Mouse (Mus musculus): ENCODE data around the gene Alkal2. TPM values are rescaled to one million over a fixed set of nuclear protein-coding genes. Genes with fewer than 3 reads are reported as not detected.

Alkal2 gene
- polyA plus RNA-seq, 1 experiment from 2014 or later: 0.58 TPM

- peak overlapping the region; percentile 50; the same call in 1 of the 2 replicates for H3K9ac ChIP-seq (replicated peaks; ENCODE audit: low read length)
- ATAC-seq (ENCODE audit: low FRiP score, low TSS enrichment): no peak
- WGBS: 17% methylated on average over 4 of the region's 4 CpGs
These were observed 533 bp upstream of the Alkal2 start for GRCm38 (mm10) chr12:30883592-30883985.

GRCm38 (mm10) chr12:30884622-30885230 lies 604 bp downstream of the Alkal2 start:
- 8% methylated on average over 39 of the region's 39 CpGs for WGBS
- Histone ChIP-seq H3K9ac (replicated peaks; ENCODE audit: low read length) (peak overlapping the region; percentile 50), H3K27ac (replicated peaks; ENCODE audit: low read depth, low read length) (no peak overlapping the region), H3K27me3 (ENCODE audit: control insufficient read depth, insufficient read depth, low read length) (peaks cover 35% of the 10 kb centered on the region), H3K9me3 (ENCODE audit: control insufficient read depth, low read length) (no peaks in the 10 kb centered on the region), H3K36me3 (ENCODE audit: control insufficient read depth, insufficient read depth, low read length) (no peaks in the 10 kb centered on the region), H3K4me2 (ENCODE audit: low read length) (peak overlapping the region; percentile 100), H3K4me1 (ENCODE audit: control insufficient read depth, insufficient read depth, low read length) (peaks cover 7% of the 10 kb centered on the region; the same call in 1 of the 2 replicates), H3K4me3 (replicated peaks; ENCODE audit: low read depth, low read length) (peak overlapping the region; percentile 55)
- DNase-seq (no peak), ATAC-seq (ENCODE audit: low FRiP score, low TSS enrichment) (peak; percentile 63)

More at GRCm38 (mm10) chr12:30883592-30883985, 533 bp upstream of the Alkal2 start:
- Histone ChIP-seq H3K4me3 (replicated peaks; ENCODE audit: low read depth, low read length) (peak overlapping the region; percentile 55), H3K27me3 (ENCODE audit: control insufficient read depth, insufficient read depth, low read length) (peaks cover 35% of the 10 kb centered on the region), H3K9me3 (ENCODE audit: control insufficient read depth, low read length) (no peaks in the 10 kb centered on the region), H3K36me3 (ENCODE audit: control insufficient read depth, insufficient read depth, low read length) (no peaks in the 10 kb centered on the region), H3K4me1 (ENCODE audit: control insufficient read depth, insufficient read depth, low read length) (peaks cover 7% of the 10 kb centered on the region; the same call in 1 of the 2 replicates), H3K4me2 (ENCODE audit: low read length) (peak overlapping the region; percentile 100), H3K27ac (replicated peaks; ENCODE audit: low read depth, low read length) (no peak overlapping the region)
- peak; percentile 36 for DNase-seq

GRCm38 (mm10) chr12:30885891-30886290 lies 1.8 kb downstream of the Alkal2 start:
- 80% methylated on average over 6 of the region's 6 CpGs for WGBS
- Histone ChIP-seq H3K27ac (replicated peaks; ENCODE audit: low read depth, low read length) (no peak overlapping the region), H3K9me3 (ENCODE audit: control insufficient read depth, low read length) (no peaks in the 10 kb centered on the region), H3K4me3 (replicated peaks; ENCODE audit: low read depth, low read length) (no peak overlapping the region), H3K27me3 (ENCODE audit: control insufficient read depth, insufficient read depth, low read length) (peaks cover 35% of the 10 kb centered on the region), H3K9ac (replicated peaks; ENCODE audit: low read length) (no peak overlapping the region), H3K4me1 (ENCODE audit: control insufficient read depth, insufficient read depth, low read length) (peaks cover 7% of the 10 kb centered on the region; the same call in 1 of the 2 replicates), H3K36me3 (ENCODE audit: control insufficient read depth, insufficient read depth, low read length) (no peaks in the 10 kb centered on the region), H3K4me2 (ENCODE audit: low read length) (no peak overlapping the region)
- ATAC-seq (ENCODE audit: low FRiP score, low TSS enrichment) (no peak), DNase-seq (no peak)

- H3K27me3 ChIP-seq (ENCODE audit: control insufficient read depth, insufficient read depth, low read length): peaks cover 23% of the 10 kb centered on the region
- no peak overlapping the region for H3K27ac ChIP-seq (replicated peaks; ENCODE audit: low read depth, low read length)
- H3K4me1 ChIP-seq (ENCODE audit: control insufficient read depth, insufficient read depth, low read length): peaks cover 7% of the 10 kb centered on the region; the same call in 1 of the 2 replicates
- H3K9ac ChIP-seq (replicated peaks; ENCODE audit: low read length): no peak overlapping the region
- no peak overlapping the region for H3K4me2 ChIP-seq (ENCODE audit: low read length)
- H3K4me3 ChIP-seq (replicated peaks; ENCODE audit: low read depth, low read length): no peak overlapping the region
- H3K9me3 ChIP-seq (ENCODE audit: control insufficient read depth, low read length): no peaks in the 10 kb centered on the region
- H3K36me3 ChIP-seq (ENCODE audit: control insufficient read depth, insufficient read depth, low read length): no peaks in the 10 kb centered on the region
- DNase-seq (no peak), ATAC-seq (ENCODE audit: low FRiP score, low TSS enrichment) (no peak)
- WGBS: 89% methylated on average over 4 of the region's 4 CpGs
These were observed 3.9 kb downstream of the Alkal2 start for GRCm38 (mm10) chr12:30888003-30888402.

- peaks cover 4% of the 10 kb centered on the region for H3K27me3 ChIP-seq (ENCODE audit: control insufficient read depth, insufficient read depth, low read length)
- no peak overlapping the region for H3K27ac ChIP-seq (replicated peaks; ENCODE audit: low read depth, low read length)
- H3K9me3 ChIP-seq (ENCODE audit: control insufficient read depth, low read length): no peaks in the 10 kb centered on the region
- WGBS: 41% methylated on average over 5 of the region's 5 CpGs
- H3K9ac ChIP-seq (replicated peaks; ENCODE audit: low read length): no peak overlapping the region
- peak; percentile 58 for ATAC-seq (ENCODE audit: low FRiP score, low TSS enrichment)
- peaks cover 5% of the 10 kb centered on the region; the same call in 1 of the 2 replicates for H3K36me3 ChIP-seq (ENCODE audit: control insufficient read depth, insufficient read depth, low read length)
- no peak overlapping the region for H3K4me3 ChIP-seq (replicated peaks; ENCODE audit: low read depth, low read length)
- DNase-seq: peak; percentile 91
- H3K4me2 ChIP-seq (ENCODE audit: low read length): no peak overlapping the region
- H3K4me1 ChIP-seq (ENCODE audit: control insufficient read depth, insufficient read depth, low read length): no peaks in the 10 kb centered on the region
These were observed 5.9 kb downstream of the Alkal2 start for GRCm38 (mm10) chr12:30890067-30890466.

- WGBS: 80% methylated on average over 7 of the region's 7 CpGs
These were observed 7.3 kb downstream of the Alkal2 start for GRCm38 (mm10) chr12:30891438-30891837.

GRCm38 (mm10) chr12:30897039-30897438 lies 12.9 kb downstream of the Alkal2 start:
- 92% methylated on average over 4 of the region's 4 CpGs for WGBS
- no peak overlapping the region for H3K4me2 ChIP-seq (ENCODE audit: low read length)
- H3K36me3 ChIP-seq (ENCODE audit: control insufficient read depth, insufficient read depth, low read length): peaks cover 17% of the 10 kb centered on the region; the same call in 1 of the 2 replicates
- H3K27ac ChIP-seq (replicated peaks; ENCODE audit: low read depth, low read length): no peak overlapping the region
- no peaks in the 10 kb centered on the region for H3K9me3 ChIP-seq (ENCODE audit: control insufficient read depth, low read length)
- ATAC-seq (ENCODE audit: low FRiP score, low TSS enrichment) (no peak), DNase-seq (no peak)
- H3K4me3 ChIP-seq (replicated peaks; ENCODE audit: low read depth, low read length): no peak overlapping the region
- H3K9ac ChIP-seq (replicated peaks; ENCODE audit: low read length): no peak overlapping the region
- no peaks in the 10 kb centered on the region for H3K27me3 ChIP-seq (ENCODE audit: control insufficient read depth, insufficient read depth, low read length)
- no peaks in the 10 kb centered on the region for H3K4me1 ChIP-seq (ENCODE audit: control insufficient read depth, insufficient read depth, low read length)

More at GRCm38 (mm10) chr12:30891438-30891837, 7.3 kb downstream of the Alkal2 start:
- Histone ChIP-seq H3K36me3 (ENCODE audit: control insufficient read depth, insufficient read depth, low read length) (peaks cover 9% of the 10 kb centered on the region; the same call in 1 of the 2 replicates), H3K9me3 (ENCODE audit: control insufficient read depth, low read length) (no peaks in the 10 kb centered on the region), H3K4me1 (ENCODE audit: control insufficient read depth, insufficient read depth, low read length) (no peaks in the 10 kb centered on the region), H3K4me3 (replicated peaks; ENCODE audit: low read depth, low read length) (no peak overlapping the region), H3K4me2 (ENCODE audit: low read length) (no peak overlapping the region), H3K27ac (replicated peaks; ENCODE audit: low read depth, low read length) (no peak overlapping the region), H3K27me3 (ENCODE audit: control insufficient read depth, insufficient read depth, low read length) (no peaks in the 10 kb centered on the region), H3K9ac (replicated peaks; ENCODE audit: low read length) (no peak overlapping the region)
- DNase-seq: no peak
- no peak for ATAC-seq (ENCODE audit: low FRiP score, low TSS enrichment)

- peaks cover 7% of the 10 kb centered on the region for H3K36me3 ChIP-seq (ENCODE audit: control insufficient read depth, insufficient read depth, low read length)
- 95% methylated on average over 1 of the region's 1 CpGs for WGBS
- no peaks in the 10 kb centered on the region for H3K27me3 ChIP-seq (ENCODE audit: control insufficient read depth, insufficient read depth, low read length)
- peaks cover 23% of the 10 kb centered on the region for H3K4me1 ChIP-seq (ENCODE audit: control insufficient read depth, insufficient read depth, low read length)
- no peak for ATAC-seq (ENCODE audit: low FRiP score, low TSS enrichment)
- H3K9ac ChIP-seq (replicated peaks; ENCODE audit: low read length): no peak overlapping the region
- H3K27ac ChIP-seq (replicated peaks; ENCODE audit: low read depth, low read length): no peak overlapping the region
- no peaks in the 10 kb centered on the region for H3K9me3 ChIP-seq (ENCODE audit: control insufficient read depth, low read length)
- H3K4me2 ChIP-seq (ENCODE audit: low read length): no peak overlapping the region
- DNase-seq: no peak
- no peak overlapping the region for H3K4me3 ChIP-seq (replicated peaks; ENCODE audit: low read depth, low read length)
These were observed 24.5 kb downstream of the Alkal2 start for GRCm38 (mm10) chr12:30908658-30909057.

- Histone ChIP-seq H3K36me3 (ENCODE audit: control insufficient read depth, insufficient read depth, low read length) (no peaks in the 10 kb centered on the region), H3K27me3 (ENCODE audit: control insufficient read depth, insufficient read depth, low read length) (no peaks in the 10 kb centered on the region), H3K4me3 (replicated peaks; ENCODE audit: low read depth, low read length) (no peak overlapping the region), H3K4me2 (ENCODE audit: low read length) (peak overlapping the region; percentile 90; the same call in 1 of the 2 replicates), H3K9me3 (ENCODE audit: control insufficient read depth, low read length) (no peaks in the 10 kb centered on the region), H3K4me1 (ENCODE audit: control insufficient read depth, insufficient read depth, low read length) (peaks cover 24% of the 10 kb centered on the region), H3K27ac (replicated peaks; ENCODE audit: low read depth, low read length) (no peak overlapping the region), H3K9ac (replicated peaks; ENCODE audit: low read length) (no peak overlapping the region)
- ATAC-seq (ENCODE audit: low FRiP score, low TSS enrichment): no peak
- DNase-seq: no peak
- 94% methylated on average over 2 of the region's 2 CpGs for WGBS
These were observed 25.8 kb downstream of the Alkal2 start for GRCm38 (mm10) chr12:30909881-30910280.
